Mouse (Mus musculus) heart, adult 2 months (tissue): ENCODE results near the gene Iqsec1. TPM values are rescaled to one million over a fixed set of nuclear protein-coding genes. Genes with fewer than 3 reads are reported as not detected.

Experiments used
- DNase-seq, 2 experiments: peaks; one replicate each; pipeline ENCODE4 v3.0.0; 2021
- H3K27ac ChIP-seq: fragments of 200-600 bp; 2 replicates; pipeline ENCODE4 v1.8.1; 2022
- H3K27me3 ChIP-seq: fragments of 200-500 bp; 2 replicates; pipeline ENCODE4 v1.6.1; 2012; ENCODE audit warnings: mild to moderate bottlenecking, low read length, inconsistent platforms, mixed read lengths; ENCODE audit not compliant: control insufficient read depth, insufficient read depth
- H3K36me3 ChIP-seq: fragments of 200-500 bp; 2 replicates; pipeline ENCODE4 v1.6.1; 2012; ENCODE audit warnings: low read length, inconsistent platforms; ENCODE audit not compliant: control insufficient read depth, insufficient read depth
- H3K4me1 ChIP-seq: fragments of 200-500 bp; 2 replicates; pipeline ENCODE4 v1.6.1; 2011; ENCODE audit warnings: low read length; ENCODE audit not compliant: control insufficient read depth, insufficient read depth
- H3K4me3 ChIP-seq: fragments of 200-600 bp; 2 replicates; pipeline ENCODE4 v1.8.1; 2022
- H3K79me2 ChIP-seq: fragments of 200-500 bp; replicated peaks from 2 replicates; pipeline ENCODE4 v1.6.1; 2012; ENCODE audit warnings: mild to moderate bottlenecking, inconsistent platforms, low read length, moderate library complexity, mixed read lengths; ENCODE audit not compliant: control insufficient read depth, insufficient read depth
- H3K9ac ChIP-seq: fragments of 200-500 bp; 2 replicates; pipeline ENCODE4 v1.6.1; 2012; ENCODE audit warnings: low read depth, mild to moderate bottlenecking, control low read depth, inconsistent platforms, low read length, mixed read lengths
- CTCF ChIP-seq: fragments of 200-600 bp; IDR thresholded peaks from 2 replicates; pipeline ENCODE4 v1.8.1; 2022; ENCODE audit warnings: antibody characterized with exemption, mild to moderate bottlenecking, moderate library complexity
- EP300 ChIP-seq: fragments of 200-500 bp; IDR thresholded peaks from 2 replicates; pipeline ENCODE4 v1.6.1; 2011; ENCODE audit warnings: low read depth, low read length, control low read depth; ENCODE audit not compliant: insufficient read depth
- POLR2A ChIP-seq: fragments of 200-500 bp; IDR thresholded peaks from 2 replicates; pipeline ENCODE4 v1.6.1; 2011; ENCODE audit warnings: mild to moderate bottlenecking, low read depth, low read length, control low read depth; ENCODE audit not compliant: insufficient read depth
- WGBS: fragments of 180-500 bp; shearing (Covaris S2); methylation state at CpG from one replicate; pipeline ENCODE4 v1.1.7; 2018; 5-methylcytosine and 5-hydroxymethylcytosine counted together
- intact Hi-C: fragments of 180-260 bp; cut with DNase I; formaldehyde crosslinking; loops from one replicate; pipeline ENCODE4 v1.15.1; 2025
- polyA plus RNA-seq: library from polyadenylated mRNA; depleted of rRNA; stranded (reverse); fragments of >200 nt; gene quantifications from 2 replicates; pipeline ENCODE4 v1.2.3, GENCODE M21; 2012
- total RNA-seq, 2 experiments: library from RNA; stranded (reverse); gene quantifications; 2 replicates each; pipeline ENCODE4 v1.2.3; 2021

Gene Iqsec1
- total and polyA plus RNA-seq, 3 experiments, result 100 to 147 (median 146) TPM

DNA sequence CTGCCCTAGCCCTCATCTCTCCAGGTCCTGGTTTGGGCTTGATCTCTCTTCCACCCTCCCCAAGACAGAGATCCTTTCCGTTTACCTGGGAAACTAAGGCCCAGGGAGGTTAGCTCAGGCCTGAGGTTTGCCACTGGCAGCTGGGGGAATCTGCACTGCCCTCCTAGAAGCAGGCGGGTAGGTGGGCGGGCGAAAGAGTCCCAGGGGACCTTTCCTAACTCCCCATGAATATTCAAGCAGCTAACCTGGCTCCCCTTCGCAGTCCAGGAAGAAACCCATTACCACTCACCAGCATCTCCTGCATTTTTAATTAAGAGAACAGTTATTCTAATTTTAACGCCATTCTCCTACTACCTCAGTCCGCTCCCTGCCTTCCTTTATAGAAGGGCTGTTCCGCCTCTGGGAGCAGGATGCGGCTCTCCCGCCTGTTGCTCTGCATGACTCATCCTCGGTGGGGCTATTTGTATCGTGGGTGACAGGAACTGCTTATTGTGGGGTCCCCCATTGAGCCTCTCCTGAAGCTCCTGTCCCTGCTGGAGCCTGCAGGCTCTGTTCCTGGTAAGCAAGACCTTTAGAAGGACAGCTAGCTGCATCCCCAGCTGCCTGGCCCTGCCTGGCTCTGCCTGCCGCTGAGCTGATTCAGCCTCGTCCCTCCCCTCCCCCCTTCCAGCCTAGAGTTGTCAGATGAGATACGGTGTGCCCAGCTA, 12.5 kb upstream of the Iqsec1 start:
- Histone ChIP-seq H3K79me2 (no peaks in the 10 kb centered on the region), H3K9ac (no peak overlapping the region), H3K27me3 (no peaks in the 10 kb centered on the region), H3K36me3 (no peaks in the 10 kb centered on the region), H3K4me3 (no peak overlapping the region), H3K27ac (no peak overlapping the region), H3K4me1 (no peaks in the 10 kb centered on the region)
- intact Hi-C loops, result no loop called here
- 32% methylated on average over 15 of the region's 15 CpGs for WGBS
- TF ChIP-seq CTCF (no peak), POLR2A (no peak), EP300 (no peak)
- DNase-seq, result no peak

DNA sequence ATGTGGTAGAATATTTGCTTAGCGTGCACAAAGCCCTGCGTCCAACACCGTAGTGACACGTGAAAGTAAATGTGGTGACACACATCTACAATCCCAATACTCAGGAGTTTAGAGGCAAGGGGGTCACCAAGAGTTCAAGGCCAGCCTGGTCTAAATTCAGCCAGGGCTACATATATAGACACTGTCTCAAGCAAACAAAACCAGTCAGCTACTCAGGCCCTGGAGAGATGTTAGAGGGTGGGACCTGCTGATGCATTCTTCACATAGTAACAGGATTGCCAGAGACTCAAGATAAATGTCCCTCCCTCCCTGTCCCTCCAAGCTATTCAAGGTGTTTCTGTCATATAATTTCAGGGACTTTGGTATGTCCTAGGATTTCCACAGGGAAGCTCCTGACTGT, 10.7 kb upstream of the Iqsec1 start:
- H3K79me2 ChIP-seq, result no peaks in the 10 kb centered on the region
- intact Hi-C loops, result no loop called here
- H3K27me3 ChIP-seq, result no peaks in the 10 kb centered on the region
- 97% methylated on average over 4 of the region's 4 CpGs for WGBS
- no peaks in the 10 kb centered on the region for H3K4me1 ChIP-seq
- H3K9ac ChIP-seq, result no peak overlapping the region
- DNase-seq, result no peak
- H3K27ac ChIP-seq, result no peak overlapping the region
- H3K36me3 ChIP-seq, result no peaks in the 10 kb centered on the region
- no peak overlapping the region for H3K4me3 ChIP-seq
- no peak for TF ChIP-seq POLR2A
- no peak for TF ChIP-seq EP300
- TF ChIP-seq CTCF, result no peak

DNA sequence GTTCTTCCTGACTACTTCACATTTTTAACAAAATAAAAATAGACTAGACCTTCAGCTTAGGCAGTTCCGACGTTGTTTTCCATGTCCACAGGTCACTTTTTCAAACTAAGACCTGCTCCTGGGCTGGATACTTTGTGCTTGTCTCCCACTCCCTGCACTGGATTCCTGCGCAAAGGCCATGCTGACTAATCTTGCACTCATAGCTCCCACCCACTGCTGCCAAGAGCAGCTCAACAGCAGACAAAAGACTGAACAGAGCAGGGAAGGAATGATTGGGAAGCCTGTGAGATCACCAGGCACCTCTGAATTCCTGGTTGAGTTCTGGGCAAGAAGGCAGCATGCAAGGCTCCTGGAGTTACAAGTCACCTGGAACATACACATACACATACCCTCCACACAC, 8.5 kb upstream of the Iqsec1 start:
- no peak for TF ChIP-seq CTCF
- no peak for TF ChIP-seq POLR2A
- Histone ChIP-seq H3K36me3 (no peaks in the 10 kb centered on the region), H3K79me2 (no peaks in the 10 kb centered on the region), H3K4me3 (no peak overlapping the region), H3K9ac (no peak overlapping the region), H3K27me3 (no peaks in the 10 kb centered on the region), H3K27ac (no peak overlapping the region), H3K4me1 (no peaks in the 10 kb centered on the region)
- DNase-seq, result no peak
- 78% methylated on average over 3 of the region's 3 CpGs for WGBS
- intact Hi-C loops, result no loop called here

DNA sequence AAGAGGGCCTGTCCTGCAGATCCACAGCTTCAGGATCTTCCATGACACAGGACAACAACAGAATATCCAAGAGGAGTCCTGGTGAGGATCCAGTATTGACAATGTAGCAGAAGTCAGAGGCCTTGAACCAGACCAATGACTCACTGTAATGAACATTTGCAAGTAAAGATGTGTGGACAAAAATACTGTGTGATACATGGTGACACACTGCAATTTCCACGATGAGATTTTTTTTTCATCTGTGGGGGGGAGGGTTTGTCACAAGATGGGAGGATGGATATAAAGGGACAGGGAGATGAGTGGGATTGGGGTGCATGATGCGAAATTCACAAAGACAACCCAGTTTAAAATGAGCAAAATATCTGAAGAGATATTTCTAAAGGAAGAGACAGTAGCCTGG, 7.7 kb upstream of the Iqsec1 start:
- TF ChIP-seq CTCF, result no peak
- TF ChIP-seq POLR2A, result no peak
- no peak for TF ChIP-seq EP300
- WGBS, result 85% methylated on average over 2 of the region's 2 CpGs
- Histone ChIP-seq H3K4me1 (no peaks in the 10 kb centered on the region), H3K79me2 (no peaks in the 10 kb centered on the region), H3K27ac (no peak overlapping the region), H3K4me3 (no peak overlapping the region), H3K9ac (no peak overlapping the region), H3K36me3 (no peaks in the 10 kb centered on the region), H3K27me3 (no peaks in the 10 kb centered on the region)
- DNase-seq, result no peak
- intact Hi-C loops, result no loop called here

DNA sequence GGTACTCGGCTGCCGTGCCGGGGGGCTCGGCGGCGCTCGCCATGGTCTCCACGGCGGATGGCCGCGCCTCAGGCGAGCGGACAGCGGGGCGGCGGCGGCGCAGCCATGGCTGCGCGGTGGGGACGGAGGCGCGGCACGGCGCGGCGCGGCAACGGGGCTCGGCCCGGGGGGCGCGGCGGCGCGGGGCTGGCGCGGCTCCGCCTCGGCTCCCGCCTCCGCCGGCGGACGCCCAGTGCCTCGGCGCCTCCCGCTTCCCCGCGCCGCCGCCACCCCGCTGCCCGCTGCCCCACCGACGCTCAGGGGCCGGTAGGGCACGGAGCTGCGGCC, 223 bp downstream of the Iqsec1 start:
- H3K4me3 ChIP-seq, result peak overlapping the region; percentile 61
- WGBS, result under 1% methylated on average over 47 of the region's 59 CpGs
- no peak for TF ChIP-seq EP300
- TF ChIP-seq POLR2A, result no peak
- no peak for TF ChIP-seq CTCF
- H3K79me2 ChIP-seq, result no peaks in the 10 kb centered on the region
- peak in 1 of 2 experiments; percentile 4 for DNase-seq
- peak overlapping the region; percentile 71 for H3K9ac ChIP-seq
- intact Hi-C loops, result loop anchor here (5.0 kb wide), 1 partner anchor 166 kb away; no protein-coding TSS in a partner anchor
- no peaks in the 10 kb centered on the region for H3K4me1 ChIP-seq
- no peak overlapping the region for H3K27ac ChIP-seq
- no peaks in the 10 kb centered on the region for H3K36me3 ChIP-seq
- peaks cover 4% of the 10 kb centered on the region; the same call in 1 of the 2 replicates for H3K27me3 ChIP-seq

DNA sequence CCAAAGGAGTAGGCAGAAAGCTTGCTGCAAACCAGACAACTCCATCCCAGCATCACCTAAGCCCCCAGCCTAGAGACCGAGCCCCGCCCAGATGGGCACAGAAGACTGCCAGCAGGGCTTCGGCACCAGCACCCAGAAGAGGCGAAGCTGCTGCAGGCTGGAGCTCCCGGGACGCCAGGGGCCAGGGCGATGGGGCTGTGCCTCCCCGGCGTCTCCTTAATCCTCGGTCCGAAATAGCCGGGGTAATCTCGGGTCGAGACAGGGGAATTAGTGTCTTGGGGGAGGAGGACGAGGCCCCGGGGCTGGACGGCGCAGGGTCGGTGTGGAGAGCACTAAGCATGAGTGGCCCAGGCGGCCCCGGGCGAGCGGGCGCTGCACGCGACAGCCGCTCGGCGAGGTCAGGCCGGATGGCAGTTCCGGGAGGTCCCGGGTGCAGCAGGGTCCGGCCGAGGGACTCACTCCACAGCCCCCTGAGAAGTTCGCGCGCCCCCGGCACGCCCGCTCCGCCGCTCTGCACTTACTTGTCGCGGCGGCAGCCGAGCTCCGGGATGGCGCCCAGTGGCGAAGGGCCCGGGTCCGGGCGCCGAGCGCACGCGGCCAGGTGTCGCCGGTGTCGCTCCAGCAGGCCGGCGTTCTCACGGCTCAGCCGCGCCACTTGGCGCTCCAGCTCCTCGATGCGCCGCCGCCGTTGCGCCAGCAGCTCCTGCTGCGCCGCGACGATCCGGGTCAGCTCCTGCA, 755 bp downstream of the Iqsec1 start:
- Histone ChIP-seq H3K27ac (no peak overlapping the region), H3K27me3 (peaks cover 4% of the 10 kb centered on the region; the same call in 1 of the 2 replicates), H3K79me2 (no peaks in the 10 kb centered on the region), H3K4me1 (no peaks in the 10 kb centered on the region), H3K4me3 (peak overlapping the region; percentile 61), H3K9ac (peak overlapping the region; percentile 71), H3K36me3 (no peaks in the 10 kb centered on the region)
- intact Hi-C loops, result loop anchor here (5.0 kb wide), 1 partner anchor 165 kb away; no protein-coding TSS in a partner anchor
- peak; percentile 23 to 32 for DNase-seq
- WGBS, result 1% methylated on average over 76 of the region's 76 CpGs
- TF ChIP-seq EP300, result no peak
- TF ChIP-seq POLR2A, result no peak
- TF ChIP-seq CTCF, result no peak
